ENCODE assay signal across 19 mouse cellular contexts in genomic region chr12:15651293-15651692, GRCm38 (mm10).
"Had no signal": no experiment of that assay in that cellular context is flagged by ENCODE, and none has a peak within 500 bp of the region (broad histone marks: within the 10 kb centered on the region; RNA-seq: fewer than 3 reads in every experiment).

No protein-coding gene starts in this region.

- H3K27ac ChIP-seq: midbrain, embryonic 10.5 days; midbrain, embryonic 12.5 days; neural tube, embryonic 13.5 days; neural tube, embryonic 15.5 days had no signal

- DNase-seq: lung, adult 18-20 months; lung, embryonic 14.5 days; lung, postnatal 10 days; lung, postnatal 4 days; midbrain, embryonic 14.5 days; retina, postnatal 1 day; right cerebral cortex, adult 18-20 months; right cerebral cortex, postnatal 25 days; right cerebral cortex, postnatal 4 days; spleen, adult 18-20 months; thymus, adult 18-20 months; thymus, postnatal 14 days; thymus, postnatal 36 days had no signal

- H3K27me3 ChIP-seq: midbrain, embryonic 12.5 days; neural tube, embryonic 13.5 days; neural tube, embryonic 15.5 days had no signal

- H3K4me1 ChIP-seq: midbrain, embryonic 12.5 days; neural tube, embryonic 13.5 days; neural tube, embryonic 15.5 days had no signal

- H3K36me3 ChIP-seq: midbrain, embryonic 10.5 days; midbrain, embryonic 12.5 days; neural tube, embryonic 13.5 days; neural tube, embryonic 15.5 days had no signal

- H3K9me3 ChIP-seq: midbrain, embryonic 10.5 days; midbrain, embryonic 12.5 days; neural tube, embryonic 13.5 days; neural tube, embryonic 15.5 days had no signal

- ATAC-seq: midbrain, embryonic 16.5 days had no signal

- H3K9ac ChIP-seq: lung, embryonic 14.5 days; midbrain, embryonic 12.5 days; neural tube, embryonic 13.5 days; neural tube, embryonic 15.5 days had no signal

- H3K4me3 ChIP-seq: midbrain, embryonic 10.5 days; midbrain, embryonic 12.5 days; myocyte; neural tube, embryonic 13.5 days; neural tube, embryonic 15.5 days had no signal

- H3K4me2 ChIP-seq: lung, embryonic 14.5 days; midbrain, embryonic 12.5 days; neural tube, embryonic 13.5 days; neural tube, embryonic 15.5 days had no signal
